Mouse (Mus musculus) midbrain, embryonic 16.5 days (tissue): ENCODE results near the gene Mtus2. TPM values are rescaled to one million over a fixed set of nuclear protein-coding genes. Genes with fewer than 3 reads are reported as not detected.

Experiments used
- ATAC-seq: fragments of 200-750 bp; cut with Nextera tagmentation; 2 replicates; pipeline ENCODE4 v1.8.0; 2017; ENCODE audit warnings: moderate TSS enrichment
- H3K27ac ChIP-seq: fragments of 300-500 bp; sonication (generic); 2 replicates; pipeline ENCODE4 v1.5.1; 2014; ENCODE audit warnings: mild to moderate bottlenecking, low read length, mixed read lengths
- H3K27me3 ChIP-seq: fragments of 300-500 bp; sonication (generic); 2 replicates; pipeline ENCODE4 v1.6.1; 2014; ENCODE audit warnings: low read depth, low read length, mixed read lengths; ENCODE audit not compliant: control insufficient read depth, insufficient read depth
- H3K36me3 ChIP-seq: fragments of 300-500 bp; sonication (generic); 2 replicates; pipeline ENCODE4 v1.6.1; 2014; ENCODE audit warnings: mild to moderate bottlenecking, low read length, moderate library complexity, mixed read lengths; ENCODE audit not compliant: control insufficient read depth, insufficient read depth
- H3K4me1 ChIP-seq: fragments of 300-500 bp; sonication (generic); 2 replicates; pipeline ENCODE4 v1.6.1; 2014; ENCODE audit warnings: mild to moderate bottlenecking, low read length, mixed read lengths; ENCODE audit not compliant: control insufficient read depth, insufficient read depth
- H3K4me2 ChIP-seq: fragments of 300-500 bp; sonication (generic); 2 replicates; pipeline ENCODE4 v1.6.1; 2014; ENCODE audit warnings: mild to moderate bottlenecking, low read length, mixed read lengths
- H3K4me3 ChIP-seq: fragments of 300-500 bp; sonication (generic); 2 replicates; pipeline ENCODE4 v1.5.1; 2014; ENCODE audit warnings: low read depth, mild to moderate bottlenecking, low read length, moderate library complexity, mixed read lengths
- H3K9ac ChIP-seq: fragments of 300-500 bp; sonication (generic); 2 replicates; pipeline ENCODE4 v1.6.1; 2014; ENCODE audit warnings: low read depth, low read length, mixed read lengths
- H3K9me3 ChIP-seq: fragments of 300-500 bp; sonication (generic); replicated peaks from 2 replicates; pipeline ENCODE4 v1.6.1; 2014; ENCODE audit warnings: mild to moderate bottlenecking, low read length, mixed read lengths; ENCODE audit not compliant: control insufficient read depth, poor library complexity, severe bottlenecking
- WGBS: fragments of 180-500 bp; shearing (Covaris S2); extraction: QIAGEN DNeasy Blood & Tissue Kit; methylation state at CpG from one replicate; pipeline ENCODE4 v1.1.7; 2014; 5-methylcytosine and 5-hydroxymethylcytosine counted together
- polyA plus RNA-seq: library from polyadenylated mRNA; unstranded; fragments of >200 nt; fragmentation: Nextera tagmentation; extraction: Ambion mirVana; gene quantifications from 2 replicates; pipeline ENCODE4 v1.2.1, GENCODE M21; 2015

Gene Mtus2
- polyA plus RNA-seq, 1 experiment from 2014 or later: 42.1 TPM

DNA sequence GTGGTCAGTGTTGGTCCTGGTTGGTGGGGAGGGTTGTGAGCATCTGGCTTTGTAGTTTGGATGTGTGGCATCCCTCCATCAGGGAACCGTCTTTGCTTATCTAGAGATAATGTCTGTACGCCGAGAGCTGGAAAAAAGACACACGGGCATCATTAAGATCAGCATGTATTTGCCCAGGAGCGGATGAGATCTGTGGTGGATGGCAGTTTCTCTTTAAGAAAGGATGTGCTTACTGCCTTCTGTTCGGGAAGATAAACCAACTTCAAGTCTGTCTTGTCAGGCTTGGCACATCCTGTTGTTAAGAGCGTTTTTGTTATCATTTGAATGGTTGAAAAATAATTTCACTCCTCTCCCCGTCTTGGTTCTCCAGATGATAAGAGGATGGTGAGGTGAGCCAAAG lies 58.3 kb downstream of the Mtus2 start:
- H3K9ac ChIP-seq: no peak overlapping the region
- no peak overlapping the region for H3K4me2 ChIP-seq
- no peaks in the 10 kb centered on the region for H3K36me3 ChIP-seq
- H3K9me3 ChIP-seq: no peaks in the 10 kb centered on the region
- H3K27ac ChIP-seq: no peak overlapping the region
- no peak overlapping the region for H3K4me3 ChIP-seq
- no peak for ATAC-seq
- no peaks in the 10 kb centered on the region for H3K27me3 ChIP-seq
- 83% methylated on average over 8 of the region's 8 CpGs for WGBS
- no peaks in the 10 kb centered on the region for H3K4me1 ChIP-seq

DNA sequence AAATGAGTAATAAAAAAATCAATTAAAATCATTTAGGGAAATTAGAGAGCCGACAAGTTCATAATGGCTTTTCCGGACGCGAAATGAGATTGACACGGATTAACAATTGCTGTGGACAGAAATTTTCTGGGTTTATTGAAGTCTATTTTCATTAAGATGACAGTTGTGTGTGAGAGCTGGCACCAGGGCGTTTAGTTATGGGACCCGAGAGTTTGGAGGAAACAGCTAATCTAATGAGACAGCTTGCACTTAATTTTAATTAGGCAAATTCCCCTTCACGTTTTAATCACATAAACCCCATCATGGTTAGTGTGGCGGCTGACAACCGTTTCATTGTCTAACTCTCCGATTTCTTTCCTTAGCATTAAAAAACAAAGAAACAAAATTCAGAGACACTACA lies 60.3 kb downstream of the Mtus2 start:
- H3K27me3 ChIP-seq: no peaks in the 10 kb centered on the region
- H3K27ac ChIP-seq: no peak overlapping the region
- no peak for ATAC-seq
- H3K4me3 ChIP-seq: no peak overlapping the region
- H3K9me3 ChIP-seq: no peaks in the 10 kb centered on the region
- H3K4me1 ChIP-seq: no peaks in the 10 kb centered on the region
- H3K9ac ChIP-seq: no peak overlapping the region
- WGBS: 68% methylated on average over 11 of the region's 11 CpGs
- H3K36me3 ChIP-seq: no peaks in the 10 kb centered on the region
- no peak overlapping the region for H3K4me2 ChIP-seq

DNA sequence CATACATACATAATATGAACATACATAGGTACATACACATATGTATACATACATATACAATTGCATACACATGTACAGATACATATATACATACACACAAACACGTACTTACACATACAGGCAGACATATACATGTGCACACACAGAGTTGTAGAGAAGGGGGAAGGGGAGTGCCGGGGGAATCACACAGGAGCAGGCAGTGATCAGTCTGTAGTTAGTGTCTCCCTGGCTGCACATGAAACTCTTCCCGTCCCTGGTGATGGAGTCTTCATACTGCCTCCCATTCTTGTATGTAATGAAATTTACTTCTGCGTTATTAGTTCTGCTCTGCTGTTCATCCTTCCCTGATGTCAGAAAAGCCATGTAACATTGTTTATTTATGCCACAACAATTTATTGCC lies 65.7 kb downstream of the Mtus2 start:
- Histone ChIP-seq H3K4me2 (no peak overlapping the region), H3K27me3 (no peaks in the 10 kb centered on the region), H3K4me1 (no peaks in the 10 kb centered on the region), H3K9ac (no peak overlapping the region), H3K36me3 (no peaks in the 10 kb centered on the region), H3K27ac (no peak overlapping the region), H3K9me3 (no peaks in the 10 kb centered on the region), H3K4me3 (no peak overlapping the region)
- 75% methylated on average over 4 of the region's 4 CpGs for WGBS
- no peak for ATAC-seq

DNA sequence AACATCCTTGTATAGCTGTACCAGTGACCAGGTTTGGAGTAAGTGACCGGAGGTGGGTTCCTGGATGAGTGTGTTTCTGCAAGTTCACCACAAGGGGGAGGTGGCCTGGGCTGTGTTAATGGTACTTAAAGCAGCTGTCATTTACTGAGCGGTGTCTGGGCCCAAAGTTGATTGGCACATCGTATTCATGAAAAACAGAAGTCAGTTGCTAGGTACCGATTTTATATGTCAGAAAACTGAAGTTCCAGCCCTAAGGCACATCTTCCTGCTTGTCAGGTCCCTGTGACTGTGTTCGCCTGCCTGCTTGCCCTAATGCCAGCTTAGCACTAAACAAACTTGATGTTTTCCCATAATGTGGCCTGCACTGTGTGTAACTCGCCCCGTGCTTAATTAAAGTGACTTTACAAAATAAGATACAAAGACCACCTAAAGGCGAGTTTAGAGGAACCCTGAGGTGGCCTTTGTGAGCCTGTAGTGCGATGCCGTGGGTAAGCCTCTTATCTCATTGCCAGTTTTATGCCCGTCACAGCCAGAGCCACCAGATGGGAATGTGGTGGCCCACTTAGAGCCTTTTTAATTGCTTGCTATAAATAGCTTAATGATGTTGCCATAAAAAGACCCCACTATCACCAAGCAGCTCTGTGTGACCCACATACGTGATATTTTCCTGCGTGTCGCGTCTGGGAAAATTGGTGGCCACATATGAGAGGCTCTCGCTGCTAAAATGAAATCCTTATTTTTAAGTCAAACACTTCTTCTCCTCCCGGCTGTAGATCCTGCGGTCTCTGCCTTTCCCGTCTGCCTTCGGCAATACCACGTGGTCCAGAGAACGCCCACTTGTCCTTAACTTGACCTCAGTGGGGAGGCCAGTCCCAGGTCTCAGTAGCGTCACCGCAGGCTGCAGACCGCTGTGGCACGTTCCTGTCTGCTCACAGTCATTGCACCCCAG lies 69.6 kb downstream of the Mtus2 start:
- H3K9me3 ChIP-seq: no peaks in the 10 kb centered on the region
- 0 out of 2 replicates have a peak overlapping the region, but pooled peaks have one; percentile 35 for H3K27ac ChIP-seq
- H3K4me1 ChIP-seq: no peaks in the 10 kb centered on the region
- H3K36me3 ChIP-seq: no peaks in the 10 kb centered on the region
- no peaks in the 10 kb centered on the region for H3K27me3 ChIP-seq
- ATAC-seq: peak; percentile 65
- 49% methylated on average over 26 of the region's 26 CpGs for WGBS
- H3K9ac ChIP-seq: no peak overlapping the region
- H3K4me3 ChIP-seq: no peak overlapping the region
- no peak overlapping the region for H3K4me2 ChIP-seq

DNA sequence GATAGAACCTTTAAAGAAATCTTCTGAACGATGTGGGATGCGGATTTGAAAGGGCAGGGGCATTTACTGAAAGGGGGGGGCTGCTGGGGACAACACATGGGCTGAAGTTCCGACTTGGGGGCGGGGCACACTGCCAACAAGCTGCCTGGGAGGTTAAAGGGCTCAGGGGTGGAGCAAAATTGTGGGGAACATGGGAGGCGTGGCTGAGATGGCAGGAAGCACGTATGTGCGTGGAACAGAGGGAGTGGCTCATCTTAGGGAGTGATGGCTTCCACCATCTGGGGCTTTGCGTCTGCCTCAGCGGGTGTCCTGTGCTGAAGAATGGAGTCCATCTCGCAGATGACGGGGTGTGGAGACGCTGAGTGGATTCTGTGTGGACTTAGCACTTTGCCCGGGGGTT lies 70.9 kb downstream of the Mtus2 start:
- Histone ChIP-seq H3K4me2 (no peak overlapping the region), H3K4me1 (no peaks in the 10 kb centered on the region), H3K27me3 (no peaks in the 10 kb centered on the region), H3K9ac (no peak overlapping the region), H3K27ac (no peak overlapping the region), H3K36me3 (no peaks in the 10 kb centered on the region), H3K4me3 (no peak overlapping the region), H3K9me3 (no peaks in the 10 kb centered on the region; the same call in 1 of the 2 replicates)
- WGBS: 53% methylated on average over 13 of the region's 13 CpGs
- ATAC-seq: no peak

DNA sequence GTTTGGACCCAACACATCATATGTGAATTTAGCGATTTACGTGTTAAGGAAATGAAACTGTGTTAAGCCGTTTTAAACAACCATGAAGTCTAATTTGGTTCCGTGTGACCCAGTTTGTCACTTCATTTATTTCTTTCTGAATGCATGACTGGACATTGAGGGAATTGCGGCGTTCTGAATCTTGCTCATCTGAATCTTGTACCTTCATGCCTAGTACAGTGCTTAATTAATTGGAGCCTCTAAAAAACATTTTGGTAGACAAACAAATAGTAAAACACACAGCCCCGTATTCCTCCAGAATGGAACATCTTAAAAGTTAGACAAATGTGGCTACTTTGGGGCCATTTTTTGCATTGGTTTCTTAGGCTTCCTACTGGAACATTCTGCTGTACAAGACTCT lies 84.5 kb downstream of the Mtus2 start:
- Histone ChIP-seq H3K4me1 (no peaks in the 10 kb centered on the region), H3K27ac (no peak overlapping the region), H3K36me3 (no peaks in the 10 kb centered on the region), H3K9ac (no peak overlapping the region), H3K4me2 (no peak overlapping the region), H3K9me3 (no peaks in the 10 kb centered on the region), H3K27me3 (no peaks in the 10 kb centered on the region), H3K4me3 (no peak overlapping the region)
- ATAC-seq: no peak
- 91% methylated on average over 7 of the region's 7 CpGs for WGBS

DNA sequence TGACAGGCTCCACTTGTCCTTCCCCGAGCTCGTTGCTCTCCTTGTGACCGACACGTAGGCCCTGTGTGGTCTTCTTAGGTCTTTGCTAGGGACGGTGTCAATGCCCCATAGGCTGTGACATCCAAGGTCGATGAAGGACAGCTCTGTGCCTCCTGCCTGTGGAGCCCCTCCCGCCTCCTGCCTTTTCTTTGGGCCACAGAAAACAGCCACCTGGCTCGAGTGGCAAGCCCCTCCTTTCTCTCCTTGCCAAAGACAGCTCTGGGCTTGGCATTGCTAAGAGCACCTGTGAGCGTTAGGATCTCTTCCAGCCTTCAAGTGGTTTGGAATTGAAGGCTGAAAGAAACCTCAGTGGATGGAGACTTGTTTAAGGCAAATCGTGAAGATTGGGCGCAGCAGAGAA lies 91.1 kb downstream of the Mtus2 start:
- H3K4me2 ChIP-seq: no peak overlapping the region

DNA sequence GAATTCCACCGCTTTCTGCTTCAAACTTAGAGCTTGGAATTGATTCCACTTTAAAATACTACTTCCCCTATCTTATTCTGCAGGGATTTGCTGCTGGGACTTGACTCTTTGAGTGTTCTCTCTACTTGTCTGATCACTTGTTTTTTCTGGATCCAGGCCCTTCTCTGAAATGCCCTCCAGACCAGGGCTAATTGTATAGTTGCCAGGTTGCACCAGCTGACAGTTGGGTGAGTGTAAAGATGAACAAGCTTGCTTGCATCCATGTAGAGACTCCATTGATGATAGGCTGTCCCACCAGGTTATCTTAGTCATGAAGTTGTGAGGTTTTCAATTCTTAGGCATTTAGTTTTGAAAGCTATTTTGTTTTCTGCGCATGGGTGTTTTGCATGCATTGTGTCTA lies 92.2 kb downstream of the Mtus2 start:
- no peak overlapping the region for H3K4me3 ChIP-seq
- H3K27me3 ChIP-seq: no peaks in the 10 kb centered on the region
- H3K4me1 ChIP-seq: peaks cover 11% of the 10 kb centered on the region
- no peak overlapping the region for H3K4me2 ChIP-seq
- no peaks in the 10 kb centered on the region for H3K36me3 ChIP-seq
- WGBS: 91% methylated on average over 2 of the region's 2 CpGs
- no peak for ATAC-seq
- no peaks in the 10 kb centered on the region for H3K9me3 ChIP-seq
- no peak overlapping the region for H3K27ac ChIP-seq
- no peak overlapping the region for H3K9ac ChIP-seq

More for the DNA sequence above, 91.1 kb downstream of the Mtus2 start:
- no peak for ATAC-seq
- WGBS: 81% methylated on average over 11 of the region's 11 CpGs
- Histone ChIP-seq H3K4me1 (peaks cover 8% of the 10 kb centered on the region), H3K4me3 (no peak overlapping the region), H3K36me3 (no peaks in the 10 kb centered on the region), H3K9ac (no peak overlapping the region), H3K27me3 (no peaks in the 10 kb centered on the region), H3K9me3 (no peaks in the 10 kb centered on the region), H3K27ac (no peak overlapping the region)

DNA sequence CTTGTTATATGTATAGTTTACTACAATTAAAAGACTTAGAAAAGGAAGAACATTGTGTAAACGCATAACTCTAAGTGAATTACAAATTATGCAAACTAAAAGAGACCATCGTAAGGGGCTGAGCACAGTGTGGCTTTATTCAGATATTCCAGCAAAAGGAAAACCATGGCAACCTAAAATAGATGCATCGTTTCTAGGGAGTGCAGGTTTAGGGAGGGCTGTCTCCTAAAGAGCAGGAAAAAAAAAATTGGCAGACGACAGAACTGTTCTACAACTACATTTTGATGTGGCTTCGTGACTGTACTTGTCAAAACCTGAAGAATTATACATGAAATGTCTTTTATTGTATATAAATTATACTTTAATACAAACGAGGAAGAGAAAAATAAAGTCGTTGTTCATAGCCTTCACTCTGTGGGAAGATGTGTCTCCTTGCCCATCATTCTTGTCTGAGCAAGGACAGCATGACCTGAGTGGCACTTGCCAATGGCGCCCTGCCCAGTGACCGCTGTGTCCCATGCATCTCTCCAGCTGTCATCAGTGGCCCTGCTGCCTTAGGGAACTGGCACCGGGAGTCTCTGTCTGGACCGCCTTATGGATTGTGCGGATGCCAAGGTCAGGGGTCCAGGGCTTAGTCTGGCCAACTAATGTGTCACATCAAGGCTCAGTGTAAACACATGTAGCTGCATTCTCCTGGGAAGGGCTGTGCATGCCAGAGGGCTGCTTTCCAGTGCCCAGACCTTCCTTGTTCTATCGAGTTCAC lies 95.9 kb downstream of the Mtus2 start:
- ATAC-seq: peak; percentile 60
- H3K4me3 ChIP-seq: no peak overlapping the region

More for the DNA sequence above, 95.9 kb downstream of the Mtus2 start:
- no peak overlapping the region for H3K4me2 ChIP-seq
- H3K4me1 ChIP-seq: peaks cover 11% of the 10 kb centered on the region
- no peaks in the 10 kb centered on the region for H3K27me3 ChIP-seq
- H3K9ac ChIP-seq: no peak overlapping the region
- H3K9me3 ChIP-seq: 0 out of 2 replicates have a peak, but pooled peaks cover 2% of the 10 kb centered on the region
- no peaks in the 10 kb centered on the region for H3K36me3 ChIP-seq
- 61% methylated on average over 13 of the region's 13 CpGs for WGBS
- peak overlapping the region; percentile 47 for H3K27ac ChIP-seq
